Mouse (Mus musculus): ENCODE data around the gene Trim47.

Gene Trim47

DNA sequence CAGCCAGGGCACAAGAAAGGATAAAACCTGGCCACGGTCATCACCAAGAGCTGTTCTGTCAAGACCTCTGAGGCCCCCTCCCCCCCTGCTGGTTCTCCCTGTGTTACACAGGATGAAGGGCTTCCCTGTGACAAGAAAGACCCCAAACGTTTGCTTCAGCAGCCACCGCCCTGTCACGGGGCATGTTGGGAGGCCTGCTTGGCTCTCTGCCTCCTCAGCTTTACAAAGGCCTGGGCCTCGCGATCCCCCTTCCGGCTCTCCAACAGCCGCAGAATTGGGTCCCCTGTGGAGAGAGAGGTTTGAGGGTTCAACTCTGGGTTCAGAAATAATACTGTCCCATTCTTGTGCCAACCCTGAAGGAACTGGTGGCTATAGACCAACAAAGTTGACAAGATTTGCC, 64.5 kb downstream of the Trim47 start:
- DNase-seq (ENCODE audit: low spot score in 2 of 2) = no peak

DNA sequence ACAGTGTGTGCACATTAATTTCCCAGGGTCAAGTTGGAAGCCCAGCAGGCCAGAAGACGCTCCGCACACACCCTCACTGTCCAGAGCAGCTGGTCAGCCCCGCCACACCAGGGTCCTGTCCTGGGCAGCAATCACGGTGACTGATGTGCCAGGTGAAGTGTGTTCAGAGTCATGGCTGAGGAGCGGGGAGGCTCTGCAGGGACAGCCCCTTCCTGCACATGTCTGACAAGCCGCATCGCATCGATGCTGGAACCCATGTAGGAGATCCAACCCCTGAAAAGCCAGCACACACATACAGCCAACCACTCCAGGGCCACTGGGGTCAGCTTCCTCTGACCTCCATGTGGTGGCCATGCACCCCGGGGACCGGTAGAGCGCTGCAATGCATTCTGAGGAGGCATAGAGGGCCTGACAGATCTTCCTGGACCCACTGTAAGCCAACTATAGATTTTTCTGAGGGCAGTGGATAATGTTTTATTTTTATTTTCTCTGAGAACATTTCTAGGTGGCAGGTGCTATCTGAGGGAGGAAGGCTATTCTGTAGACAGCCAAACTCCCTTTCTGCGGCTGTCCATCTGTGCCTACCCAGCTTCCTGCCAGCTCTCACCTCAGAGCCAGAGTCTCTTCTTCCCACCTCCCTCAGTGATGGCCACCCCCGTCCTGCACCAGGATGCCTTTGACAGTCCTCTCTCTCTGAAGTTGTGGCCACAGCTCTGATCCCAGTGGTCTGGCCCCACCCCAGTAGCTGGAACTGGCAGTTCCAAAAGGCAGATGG, 65.2 kb downstream of the Trim47 start:
- no peak for DNase-seq (ENCODE audit: low spot score in 2 of 2)

DNA sequence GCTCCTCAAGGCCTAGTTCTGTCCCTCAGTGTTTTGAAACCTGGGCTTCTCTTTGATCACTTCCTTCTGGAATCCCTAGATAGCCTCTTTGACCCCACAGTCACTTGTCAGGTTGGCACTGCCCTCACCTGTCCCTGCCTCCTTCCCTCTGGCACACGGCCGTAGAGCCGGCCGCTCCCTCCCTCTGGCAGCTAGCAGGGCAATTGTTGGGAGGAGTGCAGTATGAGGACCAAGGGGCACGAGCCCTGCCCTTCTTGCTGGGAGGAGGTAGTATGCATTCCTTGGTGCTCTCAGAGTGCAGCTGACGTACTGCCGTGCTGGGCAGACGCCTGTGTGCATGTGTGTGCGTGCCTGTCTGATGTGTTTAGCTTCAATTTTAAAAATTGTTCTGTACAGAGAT, 66.4 kb downstream of the Trim47 start:
- DNase-seq (ENCODE audit: low spot score in 2 of 2) = peak; percentile 26 to 49

- no peak for DNase-seq (ENCODE audit: low spot score in 2 of 2)
These were observed 67.4 kb downstream of the Trim47 start for GRCm38 (mm10) chr11:116059691-116060025.

- no peak for DNase-seq (ENCODE audit: low spot score in 2 of 2)
These were observed 67.9 kb downstream of the Trim47 start for GRCm38 (mm10) chr11:116058868-116059690.

- DNase-seq (ENCODE audit: low spot score in 2 of 2) = no peak
These were observed 68.9 kb downstream of the Trim47 start for GRCm38 (mm10) chr11:116058022-116058614.

DNA sequence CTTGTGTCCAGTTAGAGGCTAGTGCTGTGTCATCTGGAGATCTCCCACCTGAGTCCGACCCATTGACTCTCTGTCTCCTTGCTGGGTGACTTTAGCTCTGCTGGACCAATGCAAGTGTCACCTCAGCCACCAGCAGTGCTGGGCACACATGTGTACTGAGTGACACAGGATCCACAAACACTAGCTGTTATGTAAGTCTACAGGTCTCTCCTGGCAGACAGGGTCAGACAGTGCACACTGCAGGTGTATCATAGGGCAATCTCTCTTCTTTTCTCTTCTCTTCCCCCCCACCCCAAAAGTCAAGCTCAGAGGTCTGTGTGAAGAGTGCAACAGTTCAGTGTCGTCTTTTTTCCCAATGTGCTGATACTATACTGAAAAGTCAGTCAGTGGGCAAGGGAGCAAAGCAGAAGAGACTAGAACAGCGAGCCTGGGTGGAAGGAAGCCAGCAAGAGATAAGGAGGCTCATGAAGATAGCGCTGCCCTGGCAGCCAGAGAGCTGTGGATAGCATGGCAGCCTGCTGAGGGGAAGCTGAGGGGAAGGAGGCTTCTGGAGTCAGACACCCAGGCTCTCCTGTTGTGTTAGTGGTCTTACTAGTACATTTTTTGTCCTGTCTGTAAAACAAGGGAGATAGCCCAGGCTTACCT, 69.7 kb downstream of the Trim47 start:
- no peak for DNase-seq (ENCODE audit: low spot score in 2 of 2)

GRCm38 (mm10) chr11:116055873-116056272, 71.1 kb downstream of the Trim47 start:
- DNase-seq (ENCODE audit: low spot score in 2 of 2) = no peak

Data from urinary bladder, adult 18-20 months (tissue).